Mouse (Mus musculus) heart, postnatal 0 days (tissue): ENCODE measurements around the gene Necap2.

Source experiments
- CTCF ChIP-seq: IDR thresholded peaks from 2 replicates; pipeline ENCODE4 v1.5.1; 2016; ENCODE audit warnings: antibody characterized with exemption, control low read depth, low read depth
- EP300 ChIP-seq: IDR thresholded peaks from 2 replicates; pipeline ENCODE4 v1.6.1; 2016; ENCODE audit warnings: antibody characterized with exemption, low read depth

- TF ChIP-seq CTCF (no peak), EP300 (no peak)
These were observed 29.2 kb downstream of the Necap2 start for GRCm38 (mm10) chr4:141048810-141049475.
